Mouse (Mus musculus): ENCODE results near the gene Tmem179.

Gene Tmem179

GRCm38 (mm10) chr12:112537233-112537632, 20.7 kb upstream of the Tmem179 start:
- no peak for DNase-seq

- no peak for DNase-seq
These were observed 17.2 kb upstream of the Tmem179 start for GRCm38 (mm10) chr12:112533758-112534157.

GRCm38 (mm10) chr12:112518105-112518504, 1.6 kb upstream of the Tmem179 start:
- no peak for DNase-seq

- DNase-seq = no peak
These were observed 1.6 kb downstream of the Tmem179 start for GRCm38 (mm10) chr12:112514897-112515296.

DNA sequence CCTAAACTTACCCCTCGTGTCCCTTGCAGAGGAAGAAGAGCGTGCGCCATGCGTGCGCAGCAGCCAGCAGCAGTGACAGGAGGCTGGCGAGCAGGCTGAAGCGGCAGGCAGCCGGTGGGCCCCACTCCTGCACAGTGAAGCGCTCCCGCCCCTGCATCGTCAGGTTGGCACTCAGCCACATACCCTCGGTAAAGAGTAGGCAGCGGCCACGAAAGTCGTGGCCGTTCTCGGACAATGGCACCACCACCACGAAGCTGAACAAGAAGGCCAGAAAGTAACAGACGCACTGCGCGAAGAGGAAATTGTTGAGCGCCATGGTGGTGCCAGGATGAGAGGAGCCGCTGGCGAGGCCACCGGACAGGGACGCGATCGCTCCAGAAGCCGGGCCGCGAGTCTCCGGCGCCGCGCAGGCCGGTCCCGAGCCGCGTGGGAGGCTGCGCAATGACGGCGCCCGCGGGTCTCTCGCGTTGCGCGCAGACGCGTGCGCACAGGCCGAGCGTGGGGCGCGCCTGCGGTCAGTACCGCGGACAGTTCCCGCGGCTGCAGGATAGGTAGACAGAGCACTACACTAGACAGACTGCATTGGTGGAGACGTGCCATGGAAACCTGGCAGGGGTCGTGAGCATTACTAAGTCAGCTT, 5.7 kb downstream of the Tmem179 start:
- DNase-seq = peak; percentile 84

DNA sequence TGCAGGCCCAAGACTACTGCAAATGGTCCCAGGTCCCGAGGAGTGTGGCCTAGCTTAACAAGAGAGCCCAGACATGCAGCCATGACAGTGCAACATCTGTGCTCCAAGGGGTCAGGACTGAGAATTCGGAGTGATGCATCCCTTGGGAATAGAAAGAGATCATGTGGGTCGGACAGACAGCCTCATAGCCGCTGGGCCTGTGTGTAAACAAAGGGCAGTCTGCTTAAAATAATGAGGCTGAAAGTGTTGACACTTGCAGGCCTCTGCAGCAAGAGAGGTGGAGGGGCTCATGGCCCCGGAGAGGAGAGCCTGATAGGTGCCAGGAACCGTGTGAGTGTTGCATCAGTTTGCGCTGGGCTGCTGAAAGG, 6.2 kb downstream of the Tmem179 start:
- no peak for DNase-seq

DNA sequence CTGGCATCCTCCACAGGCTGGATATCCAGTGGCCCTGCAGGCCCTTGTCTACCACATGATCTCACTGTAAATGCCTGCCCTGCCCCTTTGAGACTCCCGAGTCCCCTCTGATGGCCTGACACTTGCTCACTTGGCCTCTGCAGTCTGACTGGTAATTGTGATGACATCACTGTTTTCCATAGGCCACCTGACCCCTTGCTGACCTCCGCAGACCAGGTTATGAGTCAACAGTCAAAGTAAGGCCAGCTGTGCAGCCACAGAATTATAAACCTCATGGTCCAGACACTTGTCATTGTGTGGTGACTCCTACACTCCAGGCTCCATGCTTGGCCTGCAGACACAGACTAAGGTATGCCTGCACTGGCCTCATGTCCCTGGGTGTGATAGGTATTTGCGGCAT, 8.6 kb downstream of the Tmem179 start:
- no peak for DNase-seq

GRCm38 (mm10) chr12:112507264-112507663, 9.3 kb downstream of the Tmem179 start:
- DNase-seq = no peak

DNA sequence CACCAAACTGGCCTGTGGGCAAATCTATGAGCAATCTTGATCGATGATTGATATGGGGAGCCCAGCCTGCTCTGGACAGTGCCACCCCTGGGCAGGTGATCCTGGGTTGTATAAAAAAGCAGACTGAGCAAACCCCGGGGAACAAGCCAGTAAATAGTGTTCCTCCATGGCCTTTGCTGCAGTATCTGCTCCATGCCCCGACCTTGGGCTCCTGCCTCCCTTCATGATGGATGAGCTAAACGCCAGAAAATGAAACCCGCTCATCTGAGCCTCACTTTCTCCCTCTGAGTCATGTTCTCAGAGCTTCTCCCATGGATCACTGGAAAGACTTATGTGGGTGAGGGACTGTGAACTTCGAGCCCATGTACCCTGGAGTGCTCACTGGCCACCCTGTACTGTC, 10.3 kb downstream of the Tmem179 start:
- DNase-seq = no peak

DNA sequence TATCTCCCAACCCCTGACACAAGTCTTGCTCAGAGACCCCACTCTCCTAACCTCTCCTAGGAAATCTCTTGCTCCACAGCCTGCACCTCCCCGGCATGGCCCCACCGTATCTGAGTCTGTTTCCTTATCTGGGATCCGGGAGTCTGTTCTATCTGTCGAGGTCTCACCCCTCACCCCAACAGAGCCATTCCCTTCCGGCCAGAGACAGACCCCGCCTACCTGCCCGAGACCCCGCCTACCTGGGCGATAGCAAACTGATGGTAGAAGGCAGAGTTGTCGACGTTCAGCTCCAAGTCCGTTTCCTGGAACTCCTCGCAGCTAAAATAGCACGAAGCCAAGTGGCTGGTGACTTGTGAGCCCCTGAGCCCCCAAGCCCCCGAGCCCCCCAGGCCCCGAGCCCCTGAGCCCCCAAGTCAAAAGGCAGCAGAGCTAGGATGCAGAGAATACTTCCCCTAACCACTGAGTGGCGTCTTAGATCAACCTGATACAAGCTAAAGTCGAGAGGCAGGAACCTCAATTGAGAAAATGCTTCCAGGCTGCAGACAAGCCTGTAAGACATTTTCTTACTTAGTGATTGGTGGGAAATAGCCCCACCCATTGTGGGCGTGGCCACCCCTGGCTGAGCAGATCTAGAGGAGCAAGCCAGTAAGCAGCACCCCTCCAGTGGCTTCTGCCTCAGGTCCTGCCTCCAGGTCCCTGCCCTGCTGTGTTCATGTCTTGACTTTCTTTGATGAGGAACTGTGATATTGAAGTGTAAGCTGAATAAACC, 13.4 kb downstream of the Tmem179 start:
- DNase-seq = no peak

DNA sequence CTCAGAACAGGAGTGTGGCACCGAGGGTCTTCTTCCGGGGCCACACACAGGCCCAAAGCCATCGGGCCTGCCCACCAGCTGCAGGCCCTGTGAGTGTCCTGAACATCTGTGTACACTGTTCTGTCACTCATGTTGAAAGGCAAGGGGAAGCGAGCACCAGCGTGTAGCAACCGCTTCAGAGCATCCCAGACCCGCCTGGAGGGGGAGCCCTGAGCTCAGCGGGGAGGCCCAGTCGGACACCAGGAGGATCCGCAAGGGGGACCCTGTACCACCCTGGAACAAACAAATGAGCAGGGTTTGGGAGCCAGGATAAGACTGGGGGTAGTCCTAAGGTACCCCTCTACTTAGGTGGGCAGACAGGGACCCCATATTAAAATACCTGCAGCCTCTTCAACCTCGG, 17.9 kb downstream of the Tmem179 start:
- DNase-seq = peak; percentile 62

- no peak for DNase-seq
These were observed 18.8 kb downstream of the Tmem179 start for GRCm38 (mm10) chr12:112497731-112498130.

- DNase-seq = no peak
These were observed 20.4 kb downstream of the Tmem179 start for GRCm38 (mm10) chr12:112496136-112496535.

GRCm38 (mm10) chr12:112490444-112490939, 26.1 kb downstream of the Tmem179 start:
- DNase-seq = peak; percentile 84

GRCm38 (mm10) chr12:112489535-112489934, 27.0 kb downstream of the Tmem179 start:
- no peak for DNase-seq

DNA sequence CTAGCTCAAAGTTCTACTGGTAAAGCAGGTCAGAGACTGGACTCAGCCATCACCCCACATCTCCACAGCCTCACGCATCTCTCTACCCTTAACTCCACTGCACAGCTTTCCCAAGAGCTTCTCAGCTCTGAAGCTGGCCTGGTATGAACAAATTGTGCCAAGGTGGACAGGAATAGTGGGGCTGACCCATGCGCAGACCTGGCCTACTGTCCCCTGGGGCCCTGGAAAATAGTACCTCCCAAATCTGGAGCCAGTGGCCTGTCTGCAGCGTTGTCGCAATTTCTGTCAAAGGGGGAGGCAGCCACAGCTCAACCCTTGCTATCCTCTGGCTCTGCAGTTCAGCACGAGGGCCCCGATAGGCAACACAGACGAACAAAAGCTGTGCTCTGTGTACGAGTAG, 27.4 kb downstream of the Tmem179 start, which contains the start of gene A530016L24Rik:
A530016L24Rik (plus strand) TSS at position 315 of the 400 bp plus-strand sequence.
- DNase-seq = no peak

- peak; percentile 96 for DNase-seq
These were observed 42.8 kb downstream of the Tmem179 start for GRCm38 (mm10) chr12:112473777-112474176.

- DNase-seq = no peak
These were observed 46.3 kb downstream of the Tmem179 start for GRCm38 (mm10) chr12:112470216-112470615.

DNA sequence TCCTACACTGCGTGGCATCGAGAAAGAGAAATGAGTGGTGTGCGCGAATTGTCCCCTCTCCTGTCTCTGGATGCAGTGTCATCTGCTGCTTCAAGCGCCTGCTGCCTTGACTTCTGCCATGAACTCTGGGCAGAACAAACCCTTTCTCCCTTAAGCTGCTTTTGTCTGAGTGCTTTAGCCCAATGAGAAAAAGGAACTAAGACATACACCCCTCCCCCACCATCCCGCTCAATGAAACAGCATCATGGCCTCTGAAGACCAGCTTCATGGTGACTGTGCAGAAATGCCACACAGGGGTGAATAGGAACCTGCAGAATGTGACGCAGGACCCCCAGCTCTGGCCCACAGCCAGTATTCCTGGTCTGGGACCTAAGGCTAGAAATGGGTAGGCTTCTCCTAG, 47.2 kb downstream of the Tmem179 start:
- DNase-seq = no peak

- DNase-seq = no peak
These were observed 49.2 kb downstream of the Tmem179 start for GRCm38 (mm10) chr12:112467387-112467786.

- no peak for DNase-seq
These were observed 50.6 kb downstream of the Tmem179 start for GRCm38 (mm10) chr12:112465928-112466327.

GRCm38 (mm10) chr12:112464516-112464915, 52.0 kb downstream of the Tmem179 start:
- DNase-seq = no peak

GRCm38 (mm10) chr12:112463750-112464444, 52.6 kb downstream of the Tmem179 start:
- no peak for DNase-seq

- DNase-seq = no peak
These were observed 53.3 kb downstream of the Tmem179 start for GRCm38 (mm10) chr12:112463209-112463608.
